Mouse (Mus musculus): ENCODE data around the gene Sectm1a. TPM values are rescaled to one million over a fixed set of nuclear protein-coding genes. Genes with fewer than 3 reads are reported as not detected.

Sectm1a gene
- not detected in 2 replicates for polyA plus RNA-seq (2015; fragmentation: Nextera tagmentation; extraction: Ambion mirVana)

DNA sequence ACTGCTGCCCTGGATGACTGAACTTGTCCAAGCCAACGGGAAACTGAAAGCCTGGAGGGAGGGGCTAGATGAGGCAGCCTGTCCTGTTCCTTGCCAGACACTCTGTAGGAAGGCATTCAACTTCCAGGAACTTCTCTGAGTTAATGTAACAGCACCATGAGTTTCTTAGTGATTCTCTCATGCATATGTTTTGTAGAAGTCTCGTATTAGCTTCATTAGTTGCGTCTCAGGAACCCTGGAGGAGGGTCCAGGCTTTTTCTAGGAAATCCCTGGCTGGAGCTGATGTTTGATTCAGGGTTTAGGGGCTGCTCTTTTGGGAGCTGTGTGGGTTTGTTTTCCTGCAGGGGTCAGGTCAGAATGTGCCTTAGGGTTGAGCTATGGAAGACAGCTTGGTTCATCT is at the start of gene Sectm1a:
Gene Sectm1a (minus strand): TSS at position 101 of the 400 bp plus-strand sequence.
- no peaks in the 10 kb centered on the region for H3K4me1 ChIP-seq (ENCODE audit: control insufficient read depth, insufficient read depth, low read length)
- H3K9me3 ChIP-seq (replicated peaks; ENCODE audit: control insufficient read depth, low read length, poor library complexity, severe bottlenecking) = no peaks in the 10 kb centered on the region
- no peak within 1 kb of the TSS for H3K27ac ChIP-seq (ENCODE audit: low read length)
- H3K27me3 ChIP-seq (ENCODE audit: control insufficient read depth, insufficient read depth, low read depth, low read length) = no peaks in the 10 kb centered on the region
- H3K4me3 ChIP-seq (ENCODE audit: low read depth, low read length) = no peak within 1 kb of the TSS
- no peaks in the 10 kb centered on the region for H3K36me3 ChIP-seq (ENCODE audit: control insufficient read depth, insufficient read depth, low read length)
- ATAC-seq = no peak
- no peak within 1 kb of the TSS for H3K9ac ChIP-seq (ENCODE audit: low read depth, low read length)
- no peak within 1 kb of the TSS for H3K4me2 ChIP-seq (ENCODE audit: low read length)
- WGBS = 77% methylated on average over 3 of the region's 3 CpGs

DNA sequence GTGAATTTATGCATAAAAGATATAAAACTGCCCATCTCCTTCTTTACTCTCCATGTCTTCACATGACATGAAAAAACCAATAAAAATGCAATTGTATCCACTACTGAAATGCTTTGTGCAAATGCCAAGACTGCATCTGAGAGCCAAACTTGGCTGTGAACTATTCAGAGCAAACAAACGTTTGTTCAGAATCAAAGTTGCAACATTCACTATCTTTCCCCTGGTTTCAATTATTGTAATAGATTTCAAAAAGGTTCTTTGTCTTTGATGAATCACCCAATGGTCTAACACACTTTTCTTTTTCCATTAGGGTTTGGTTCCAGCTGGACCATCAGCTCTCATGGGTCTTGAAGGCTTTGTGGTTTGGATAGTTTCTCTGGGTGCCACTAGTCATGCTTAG is 48.6 kb upstream of the Sectm1a start:
- Histone ChIP-seq H3K4me2 (ENCODE audit: low read length) (no peak overlapping the region), H3K9me3 (replicated peaks; ENCODE audit: control insufficient read depth, low read length, poor library complexity, severe bottlenecking) (no peaks in the 10 kb centered on the region), H3K9ac (ENCODE audit: low read depth, low read length) (no peak overlapping the region), H3K4me3 (ENCODE audit: low read depth, low read length) (no peak overlapping the region), H3K4me1 (ENCODE audit: control insufficient read depth, insufficient read depth, low read length) (no peaks in the 10 kb centered on the region), H3K36me3 (ENCODE audit: control insufficient read depth, insufficient read depth, low read length) (no peaks in the 10 kb centered on the region), H3K27ac (ENCODE audit: low read length) (no peak overlapping the region), H3K27me3 (ENCODE audit: control insufficient read depth, insufficient read depth, low read depth, low read length) (no peaks in the 10 kb centered on the region)
- no peak for ATAC-seq
- 70% methylated on average over 1 of the region's 1 CpGs for WGBS

DNA sequence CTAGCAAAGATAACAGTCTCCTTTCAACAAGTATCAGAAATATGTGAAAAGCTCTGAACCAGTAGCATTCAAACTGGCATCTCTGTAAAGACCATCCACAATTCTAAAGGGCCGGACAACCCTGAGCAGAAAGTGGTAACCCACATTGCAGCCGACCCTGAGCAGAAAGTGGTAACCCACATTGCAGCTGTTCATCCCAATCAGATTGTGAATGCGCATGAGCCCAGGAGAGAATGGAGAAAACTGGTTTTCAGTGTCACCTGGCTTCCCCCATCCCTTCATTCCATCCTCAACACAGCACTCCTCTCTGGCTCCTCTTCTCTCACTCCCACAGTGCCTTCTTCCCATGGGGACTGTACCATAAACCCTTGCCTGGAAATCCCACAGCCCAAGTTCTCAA is 46.4 kb upstream of the Sectm1a start:
- H3K4me3 ChIP-seq (ENCODE audit: low read depth, low read length) = no peak overlapping the region
- no peak overlapping the region for H3K9ac ChIP-seq (ENCODE audit: low read depth, low read length)
- H3K36me3 ChIP-seq (ENCODE audit: control insufficient read depth, insufficient read depth, low read length) = no peaks in the 10 kb centered on the region
- 90% methylated on average over 3 of the region's 3 CpGs for WGBS
- no peak overlapping the region for H3K27ac ChIP-seq (ENCODE audit: low read length)
- H3K4me2 ChIP-seq (ENCODE audit: low read length) = no peak overlapping the region
- no peaks in the 10 kb centered on the region for H3K27me3 ChIP-seq (ENCODE audit: control insufficient read depth, insufficient read depth, low read depth, low read length)
- no peaks in the 10 kb centered on the region for H3K9me3 ChIP-seq (replicated peaks; ENCODE audit: control insufficient read depth, low read length, poor library complexity, severe bottlenecking)
- ATAC-seq = no peak
- no peaks in the 10 kb centered on the region for H3K4me1 ChIP-seq (ENCODE audit: control insufficient read depth, insufficient read depth, low read length)

DNA sequence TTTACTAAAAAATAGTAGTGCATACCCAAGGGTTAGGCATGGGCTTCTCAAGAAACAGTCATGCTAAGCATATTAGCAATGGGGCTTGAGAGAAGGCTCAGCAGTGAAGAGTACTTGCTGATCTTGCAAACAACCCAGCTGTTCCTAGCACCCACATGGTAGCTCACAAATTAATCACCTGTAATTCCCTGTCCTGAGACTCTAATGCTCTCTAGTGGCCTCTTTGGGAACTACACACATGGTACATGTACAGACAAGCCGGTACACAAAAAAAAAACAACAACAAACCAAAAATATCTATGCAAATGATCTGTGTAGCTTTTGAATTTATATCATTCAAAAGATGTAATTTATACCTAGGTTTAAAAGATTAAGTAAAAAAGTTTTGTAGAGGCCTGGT is 45.4 kb upstream of the Sectm1a start:
- ATAC-seq = no peak
- 67% methylated on average over 1 of the region's 1 CpGs for WGBS
- no peaks in the 10 kb centered on the region for H3K27me3 ChIP-seq (ENCODE audit: control insufficient read depth, insufficient read depth, low read depth, low read length)

DNA sequence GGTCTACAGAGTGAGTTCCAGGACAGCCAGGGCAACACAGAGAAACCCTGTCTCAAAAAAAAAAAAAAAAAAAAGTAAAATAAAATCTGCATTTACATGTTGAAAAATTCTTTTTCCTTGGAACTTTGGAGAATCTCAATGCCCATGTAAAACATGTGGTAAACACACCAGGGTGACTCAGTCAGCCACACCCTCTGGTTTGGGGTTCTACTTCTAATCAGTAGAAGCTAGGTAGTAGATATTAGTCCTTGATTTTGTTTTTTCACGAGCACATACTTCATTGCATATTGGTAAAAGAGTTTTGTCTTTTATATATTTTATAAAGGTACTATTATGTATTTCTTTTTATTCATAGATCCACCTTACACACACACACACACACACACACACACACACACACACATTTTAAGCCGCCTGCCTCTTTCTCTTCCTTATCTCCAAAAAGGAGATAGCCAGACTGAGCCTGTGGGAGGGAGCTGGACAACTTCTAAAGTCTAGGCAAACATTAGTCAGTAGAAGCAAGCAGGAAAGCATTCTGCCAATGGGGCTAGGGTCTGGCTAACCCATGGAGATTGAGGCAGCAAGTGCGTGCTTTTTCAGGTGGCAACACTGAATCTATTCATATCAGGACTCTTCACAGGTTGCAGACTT is 44.6 kb upstream of the Sectm1a start:
- no peak for ATAC-seq
- H3K4me2 ChIP-seq (ENCODE audit: low read length) = no peak overlapping the region
- H3K9me3 ChIP-seq (replicated peaks; ENCODE audit: control insufficient read depth, low read length, poor library complexity, severe bottlenecking) = no peaks in the 10 kb centered on the region
- no peak overlapping the region for H3K9ac ChIP-seq (ENCODE audit: low read depth, low read length)
- no peaks in the 10 kb centered on the region for H3K4me1 ChIP-seq (ENCODE audit: control insufficient read depth, insufficient read depth, low read length)
- H3K27me3 ChIP-seq (ENCODE audit: control insufficient read depth, insufficient read depth, low read depth, low read length) = no peaks in the 10 kb centered on the region
- H3K4me3 ChIP-seq (ENCODE audit: low read depth, low read length) = no peak overlapping the region
- WGBS = 88% methylated on average over 3 of the region's 3 CpGs
- no peak overlapping the region for H3K27ac ChIP-seq (ENCODE audit: low read length)
- H3K36me3 ChIP-seq (ENCODE audit: control insufficient read depth, insufficient read depth, low read length) = no peaks in the 10 kb centered on the region

More for the DNA sequence above, 45.4 kb upstream of the Sectm1a start:
- H3K36me3 ChIP-seq (ENCODE audit: control insufficient read depth, insufficient read depth, low read length) = no peaks in the 10 kb centered on the region
- no peak overlapping the region for H3K27ac ChIP-seq (ENCODE audit: low read length)
- H3K9me3 ChIP-seq (replicated peaks; ENCODE audit: control insufficient read depth, low read length, poor library complexity, severe bottlenecking) = no peaks in the 10 kb centered on the region
- H3K4me2 ChIP-seq (ENCODE audit: low read length) = no peak overlapping the region
- H3K4me3 ChIP-seq (ENCODE audit: low read depth, low read length) = no peak overlapping the region
- H3K4me1 ChIP-seq (ENCODE audit: control insufficient read depth, insufficient read depth, low read length) = no peaks in the 10 kb centered on the region
- H3K9ac ChIP-seq (ENCODE audit: low read depth, low read length) = no peak overlapping the region

DNA sequence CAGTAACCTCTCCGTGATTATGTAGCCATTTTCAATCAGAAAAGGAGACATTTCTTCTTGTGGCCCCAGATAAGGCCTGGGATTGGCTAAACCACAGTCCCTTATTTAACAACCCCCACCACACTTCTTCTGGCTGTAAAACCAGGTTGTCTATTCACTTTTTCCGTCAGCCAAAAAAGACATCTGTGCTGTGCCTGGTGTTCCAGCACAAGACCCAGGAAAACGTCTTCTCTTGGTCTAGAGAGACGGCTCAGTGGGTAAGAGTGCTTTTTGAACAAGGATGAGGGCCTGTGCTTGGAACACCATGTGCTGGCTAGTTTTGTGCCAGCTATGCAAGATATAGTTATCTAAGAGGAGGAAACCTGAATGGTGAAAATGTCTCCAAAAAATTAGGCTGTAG is 42.4 kb upstream of the Sectm1a start:
- WGBS = 89% methylated on average over 4 of the region's 4 CpGs
- Histone ChIP-seq H3K27me3 (ENCODE audit: control insufficient read depth, insufficient read depth, low read depth, low read length) (no peaks in the 10 kb centered on the region), H3K9me3 (replicated peaks; ENCODE audit: control insufficient read depth, low read length, poor library complexity, severe bottlenecking) (no peaks in the 10 kb centered on the region), H3K4me3 (ENCODE audit: low read depth, low read length) (no peak overlapping the region), H3K9ac (ENCODE audit: low read depth, low read length) (no peak overlapping the region), H3K4me1 (ENCODE audit: control insufficient read depth, insufficient read depth, low read length) (no peaks in the 10 kb centered on the region), H3K4me2 (ENCODE audit: low read length) (no peak overlapping the region), H3K27ac (ENCODE audit: low read length) (no peak overlapping the region), H3K36me3 (ENCODE audit: control insufficient read depth, insufficient read depth, low read length) (no peaks in the 10 kb centered on the region)
- ATAC-seq = no peak

DNA sequence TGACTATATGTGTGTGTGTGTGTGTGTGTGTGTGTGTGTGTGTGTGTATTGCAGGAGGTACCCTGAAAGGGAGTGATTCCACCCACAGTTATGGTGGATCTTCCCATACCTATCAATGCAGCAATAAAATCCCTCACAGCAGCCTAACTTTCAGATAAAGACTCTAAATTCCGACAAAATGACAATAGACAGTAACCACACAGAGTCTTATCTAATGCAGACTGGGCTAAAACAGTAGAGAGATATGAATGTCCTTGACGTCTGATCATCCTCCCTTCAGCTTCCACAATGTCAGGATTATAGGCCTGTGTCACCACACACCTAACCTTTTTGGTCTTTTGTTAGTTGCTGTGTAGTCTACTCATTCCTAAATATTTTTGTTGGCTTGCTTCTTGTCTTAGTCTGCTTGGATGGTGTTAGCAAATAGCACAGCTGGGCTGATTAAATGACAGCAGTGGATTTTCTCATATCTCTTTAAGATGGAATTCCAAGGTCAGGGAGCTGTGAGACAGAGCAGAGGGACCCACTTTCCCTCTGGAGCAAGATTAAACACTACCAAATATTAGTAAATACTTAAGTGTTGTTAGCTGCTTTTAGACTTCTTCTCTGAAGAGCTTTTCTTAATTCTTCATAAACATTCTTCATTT is 41.1 kb upstream of the Sectm1a start:
- H3K9ac ChIP-seq (ENCODE audit: low read depth, low read length) = no peak overlapping the region
- no peaks in the 10 kb centered on the region for H3K27me3 ChIP-seq (ENCODE audit: control insufficient read depth, insufficient read depth, low read depth, low read length)
- 76% methylated on average over 2 of the region's 2 CpGs for WGBS
- no peak overlapping the region for H3K27ac ChIP-seq (ENCODE audit: low read length)
- no peaks in the 10 kb centered on the region for H3K36me3 ChIP-seq (ENCODE audit: control insufficient read depth, insufficient read depth, low read length)
- no peak overlapping the region for H3K4me2 ChIP-seq (ENCODE audit: low read length)
- no peaks in the 10 kb centered on the region for H3K4me1 ChIP-seq (ENCODE audit: control insufficient read depth, insufficient read depth, low read length)
- H3K4me3 ChIP-seq (ENCODE audit: low read depth, low read length) = no peak overlapping the region
- ATAC-seq = no peak
- no peaks in the 10 kb centered on the region for H3K9me3 ChIP-seq (replicated peaks; ENCODE audit: control insufficient read depth, low read length, poor library complexity, severe bottlenecking)

DNA sequence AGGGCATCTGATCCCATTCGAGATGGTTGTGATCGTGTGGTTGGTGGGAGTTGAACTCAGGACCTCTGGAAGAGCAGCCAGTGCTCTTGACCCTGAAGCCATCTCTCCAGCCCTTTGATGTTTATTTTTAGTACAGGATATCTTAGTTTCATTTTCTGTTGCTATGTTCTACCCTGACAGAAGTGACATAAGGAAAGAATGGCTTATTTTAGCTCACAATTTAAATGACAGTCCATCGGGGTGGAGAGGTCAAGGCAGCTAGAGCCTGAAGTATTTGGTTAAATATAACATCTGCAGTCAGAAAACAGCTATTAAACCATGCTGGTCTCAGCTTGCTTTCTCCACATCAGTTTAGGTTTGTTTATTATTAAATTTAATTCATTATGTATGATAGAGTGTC is 40.1 kb upstream of the Sectm1a start:
- Histone ChIP-seq H3K4me2 (ENCODE audit: low read length) (no peak overlapping the region), H3K4me3 (ENCODE audit: low read depth, low read length) (no peak overlapping the region), H3K9ac (ENCODE audit: low read depth, low read length) (no peak overlapping the region), H3K9me3 (replicated peaks; ENCODE audit: control insufficient read depth, low read length, poor library complexity, severe bottlenecking) (no peaks in the 10 kb centered on the region), H3K36me3 (ENCODE audit: control insufficient read depth, insufficient read depth, low read length) (no peaks in the 10 kb centered on the region), H3K27me3 (ENCODE audit: control insufficient read depth, insufficient read depth, low read depth, low read length) (no peaks in the 10 kb centered on the region), H3K27ac (ENCODE audit: low read length) (no peak overlapping the region), H3K4me1 (ENCODE audit: control insufficient read depth, insufficient read depth, low read length) (no peaks in the 10 kb centered on the region)
- WGBS = 77% methylated on average over 3 of the region's 3 CpGs
- no peak for ATAC-seq

DNA sequence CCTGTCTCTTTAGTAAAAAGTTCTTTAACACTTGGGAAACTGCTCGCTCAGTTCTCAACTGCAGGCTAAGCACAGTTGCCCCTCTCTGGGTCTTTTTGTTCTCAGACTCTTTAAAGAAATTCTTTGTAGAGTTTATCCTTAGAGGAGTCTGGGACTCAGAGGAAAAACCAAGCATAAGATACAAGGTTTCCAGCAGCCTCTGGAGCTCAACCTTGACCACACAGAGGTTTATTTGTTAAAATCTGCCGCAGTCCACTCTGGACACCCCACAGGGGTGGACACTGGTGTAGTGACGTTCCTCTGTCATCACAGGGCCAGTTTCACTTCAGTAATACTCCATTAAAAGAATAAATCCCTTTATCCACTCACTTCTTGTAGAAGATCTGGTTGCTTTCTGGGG is 37.6 kb upstream of the Sectm1a start, which contains the start of gene Tex19.2:
Gene Tex19.2 (minus strand): TSS at position 101 of the 400 bp plus-strand sequence.
- no peaks in the 10 kb centered on the region for H3K4me1 ChIP-seq (ENCODE audit: control insufficient read depth, insufficient read depth, low read length)
- 57% methylated on average over 3 of the region's 3 CpGs for WGBS
- H3K27me3 ChIP-seq (ENCODE audit: control insufficient read depth, insufficient read depth, low read depth, low read length) = no peaks in the 10 kb centered on the region
- H3K4me3 ChIP-seq (ENCODE audit: low read depth, low read length) = no peak within 1 kb of the TSS
- H3K36me3 ChIP-seq (ENCODE audit: control insufficient read depth, insufficient read depth, low read length) = no peaks in the 10 kb centered on the region
- no peak within 1 kb of the TSS for H3K4me2 ChIP-seq (ENCODE audit: low read length)
- no peak within 1 kb of the TSS for H3K9ac ChIP-seq (ENCODE audit: low read depth, low read length)
- no peak within 1 kb of the TSS for H3K27ac ChIP-seq (ENCODE audit: low read length)
- no peak for ATAC-seq
- no peaks in the 10 kb centered on the region for H3K9me3 ChIP-seq (replicated peaks; ENCODE audit: control insufficient read depth, low read length, poor library complexity, severe bottlenecking)

Measured in midbrain, embryonic 16.5 days (tissue).